Mouse (Mus musculus) splenic B cell, adult 2 months (primary cell): ENCODE data around the gene Sept14.
"Not testable (repeated sequence)": the region's sequence is repeated elsewhere in the genome, so short reads cannot be mapped to it uniquely, and the experiment has no call there.

ENCODE experiments used
- DNase-seq: peaks from one replicate; pipeline ENCODE4 v3.0.0-alpha.2; 2011; ENCODE audit warnings: low read depth, low spot score
- H3K27me3 ChIP-seq: 2 replicates; pipeline ENCODE4 v1.6.1; 2012; ENCODE audit warnings: mild to moderate bottlenecking, low read length, moderate library complexity, mixed read lengths; ENCODE audit not compliant: control insufficient read depth, poor library complexity, insufficient read depth, severe bottlenecking
- H3K36me3 ChIP-seq: 2 replicates; pipeline ENCODE4 v1.6.1; 2012; ENCODE audit warnings: mild to moderate bottlenecking, low read length, moderate library complexity, mixed read lengths; ENCODE audit not compliant: control insufficient read depth, poor library complexity, insufficient read depth, severe bottlenecking

Gene Sept14

DNA sequence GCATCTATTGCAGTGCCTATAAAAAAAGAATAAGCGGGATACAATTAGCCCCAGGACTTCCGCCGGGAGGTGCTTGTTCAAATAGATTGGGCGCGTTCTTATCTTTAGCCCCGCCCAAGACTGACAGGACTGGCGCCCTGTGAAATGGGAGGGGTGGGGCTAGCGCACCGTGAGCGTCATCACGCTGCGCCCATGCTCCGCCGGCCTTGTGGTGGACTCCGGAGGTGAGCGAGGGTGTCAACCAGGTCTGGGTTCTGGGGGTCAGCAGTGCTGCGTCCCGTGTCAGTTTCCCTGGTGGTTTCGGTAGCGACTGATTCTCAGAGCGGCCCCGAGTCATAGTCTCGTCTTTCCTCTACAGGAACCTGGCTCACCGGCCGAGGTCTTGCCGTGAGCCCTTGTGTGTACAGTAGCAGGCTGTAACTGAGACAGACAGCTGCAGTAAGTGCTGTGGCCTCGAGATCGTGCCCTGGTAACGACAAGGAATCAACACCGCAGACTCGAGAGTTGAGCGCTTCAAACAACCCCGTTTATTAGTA, 7.1 kb upstream of the Sept14 start, which contains the start of gene Mrps17:
Mrps17 (plus strand) TSS at position 172 of the 536 bp plus-strand sequence.
- peaks cover 5% of the 10 kb centered on the region; the same call in 1 of the 2 replicates for H3K36me3 ChIP-seq
- peak; percentile 93 for DNase-seq
- no peaks in the 10 kb centered on the region for H3K27me3 ChIP-seq

DNA sequence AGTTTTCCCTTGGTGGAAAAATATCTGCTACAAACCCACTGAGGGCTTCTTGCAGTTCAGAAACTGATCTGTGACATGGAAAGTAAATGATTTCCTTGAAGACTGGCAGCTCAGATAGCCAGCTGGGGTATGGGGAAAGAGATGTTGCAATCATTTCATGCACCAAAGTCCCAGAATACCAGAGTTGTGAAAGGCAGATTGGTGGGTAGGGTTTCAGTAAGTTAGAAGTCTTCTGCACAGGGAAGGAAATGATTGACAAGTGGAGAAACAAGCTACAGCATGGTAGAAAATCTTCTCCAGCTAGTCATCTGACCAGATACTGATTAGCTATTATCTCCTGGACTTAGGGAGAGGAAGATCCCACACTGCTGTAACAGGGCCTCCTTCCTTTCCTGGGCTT, 4.9 kb downstream of the Sept14 start:
- no peak for DNase-seq
- H3K27me3 ChIP-seq, result no peaks in the 10 kb centered on the region

DNA sequence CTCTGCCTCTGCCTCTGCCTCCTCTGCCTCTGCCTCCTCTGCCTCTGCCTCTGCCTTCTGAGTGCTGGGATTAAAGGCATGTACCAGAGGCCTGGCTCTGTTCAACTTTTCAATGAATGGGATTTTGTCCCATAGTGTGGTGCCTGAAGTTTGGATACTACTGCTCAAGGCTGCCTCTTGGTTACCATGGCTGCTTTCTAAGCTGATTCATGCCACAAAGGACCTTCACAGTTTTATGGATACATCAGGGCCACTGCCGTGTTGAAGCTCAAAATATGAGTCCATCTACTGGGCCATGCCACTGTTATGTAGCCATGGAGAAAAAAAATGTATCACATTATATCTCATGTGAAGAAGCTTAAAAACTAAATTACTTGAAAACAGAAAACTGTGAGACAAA, 6.6 kb downstream of the Sept14 start:
- no peak for DNase-seq
- H3K27me3 ChIP-seq, result no peaks in the 10 kb centered on the region
- H3K36me3 ChIP-seq, result no peaks in the 10 kb centered on the region

More for the DNA sequence above, 4.9 kb downstream of the Sept14 start:
- no peaks in the 10 kb centered on the region for H3K36me3 ChIP-seq

- Histone ChIP-seq H3K36me3 (no peaks in the 10 kb centered on the region), H3K27me3 (no peaks in the 10 kb centered on the region)
- DNase-seq, result no peak
Observed at GRCm38 (mm10) chr5:129700506-129700905, 7.8 kb downstream of the Sept14 start.

DNA sequence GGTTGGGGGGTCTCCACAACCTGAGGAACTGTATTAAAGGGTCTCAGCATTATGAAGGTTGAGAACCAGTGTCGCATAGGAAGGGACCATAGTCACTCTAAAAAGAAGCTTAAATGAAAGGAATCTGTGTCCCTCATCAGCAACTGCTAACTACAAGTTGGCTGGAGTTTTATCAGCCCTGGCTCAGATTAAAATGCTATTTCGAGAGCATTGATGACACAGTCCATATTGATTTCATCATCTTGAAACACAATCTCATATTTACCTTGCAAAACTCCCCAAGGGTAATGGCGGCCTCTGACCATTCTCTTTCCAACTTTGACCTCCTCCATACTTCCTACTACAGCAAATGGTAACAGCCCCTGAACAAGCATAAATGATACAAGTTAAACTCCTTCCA, 17.8 kb downstream of the Sept14 start:
- DNase-seq, result no peak
- H3K36me3 ChIP-seq, result no peaks in the 10 kb centered on the region
- H3K27me3 ChIP-seq, result no peaks in the 10 kb centered on the region

DNA sequence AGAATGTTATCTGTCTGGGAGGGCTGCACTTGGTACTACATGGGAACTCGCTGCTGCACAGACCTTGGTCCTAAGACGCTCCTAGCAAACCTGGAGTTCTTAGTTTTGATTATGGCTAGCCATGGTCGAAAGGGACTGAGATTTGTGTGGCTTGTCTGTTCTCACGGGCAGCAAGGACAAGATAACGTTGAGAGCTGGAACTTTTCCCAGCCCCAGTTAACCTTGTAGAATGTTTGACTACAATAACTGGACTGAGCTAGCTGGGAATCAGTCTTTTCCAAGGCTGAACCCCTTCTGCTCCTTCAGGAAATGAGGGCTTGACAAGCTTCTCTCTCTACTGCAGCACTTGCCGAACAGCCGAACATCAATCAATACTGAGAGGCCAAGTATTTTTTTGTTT, 20.7 kb downstream of the Sept14 start:
- no peaks in the 10 kb centered on the region for H3K36me3 ChIP-seq
- H3K27me3 ChIP-seq, result no peaks in the 10 kb centered on the region
- no peak for DNase-seq

GRCm38 (mm10) chr5:129685141-129685540, 23.2 kb downstream of the Sept14 start:
- not testable (repeated sequence) for DNase-seq, H3K36me3 ChIP-seq, H3K27me3 ChIP-seq

DNA sequence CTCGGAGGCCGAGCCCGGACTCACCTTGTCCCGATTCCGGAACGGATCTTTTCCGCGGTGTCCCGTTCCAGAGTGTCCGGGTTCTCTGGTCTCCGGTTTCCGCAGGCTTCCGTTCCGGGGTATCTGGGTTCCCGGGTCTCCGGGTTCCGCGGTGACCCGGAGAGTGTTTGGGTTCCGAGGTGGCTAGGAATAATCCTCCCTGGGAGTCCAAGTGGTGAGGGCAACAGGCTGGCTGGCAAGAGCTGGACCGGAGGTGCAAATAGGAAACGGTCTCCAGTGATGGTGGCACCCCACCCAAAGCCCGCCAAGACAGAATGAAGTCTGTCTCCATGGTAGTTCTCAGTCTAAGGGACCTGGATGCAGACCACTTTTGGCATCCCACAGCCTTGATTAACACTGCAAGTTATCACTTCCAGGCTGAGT, 38.3 kb downstream of the Sept14 start, which contains the start of gene Zfp11:
Zfp11 (minus strand) TSS at position 64 of the 423 bp plus-strand sequence.
- Histone ChIP-seq H3K27me3 (no peaks in the 10 kb centered on the region), H3K36me3 (no peaks in the 10 kb centered on the region)
- peak; percentile 56 for DNase-seq

GRCm38 (mm10) chr5:129669453-129670035, 38.8 kb downstream of the Sept14 start:
- Histone ChIP-seq H3K36me3 (no peaks in the 10 kb centered on the region), H3K27me3 (no peaks in the 10 kb centered on the region)
- no peak for DNase-seq

- Histone ChIP-seq H3K36me3 (no peaks in the 10 kb centered on the region), H3K27me3 (no peaks in the 10 kb centered on the region)
- no peak for DNase-seq
Observed at GRCm38 (mm10) chr5:129667851-129668250, 40.5 kb downstream of the Sept14 start.

- Histone ChIP-seq H3K27me3 (no peaks in the 10 kb centered on the region), H3K36me3 (no peaks in the 10 kb centered on the region)
- DNase-seq, result no peak
Observed at GRCm38 (mm10) chr5:129666271-129666909, 41.9 kb downstream of the Sept14 start.

DNA sequence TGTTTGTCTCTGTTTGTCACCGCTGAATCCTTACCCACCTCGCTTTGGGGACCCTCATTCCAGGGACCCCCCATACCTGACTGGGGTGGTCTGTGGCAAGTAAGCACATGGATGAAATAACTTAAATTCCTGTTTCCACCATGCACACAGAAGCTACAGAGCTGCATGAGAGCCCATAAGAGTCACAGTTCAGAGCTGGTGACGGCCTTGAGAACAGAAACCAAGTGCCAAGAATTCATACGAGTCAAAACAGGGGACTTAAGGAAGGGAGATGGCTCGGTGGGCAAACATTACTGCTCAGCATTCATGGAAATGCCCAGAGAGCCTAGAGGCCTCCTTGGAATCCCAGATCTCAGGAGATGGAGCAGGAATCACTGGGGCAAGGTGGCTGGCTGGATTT, 44.2 kb downstream of the Sept14 start:
- Histone ChIP-seq H3K27me3 (no peaks in the 10 kb centered on the region), H3K36me3 (no peaks in the 10 kb centered on the region)
- DNase-seq, result no peak

GRCm38 (mm10) chr5:129657931-129658330, 50.4 kb downstream of the Sept14 start:
- H3K27me3 ChIP-seq, result no peaks in the 10 kb centered on the region

DNA sequence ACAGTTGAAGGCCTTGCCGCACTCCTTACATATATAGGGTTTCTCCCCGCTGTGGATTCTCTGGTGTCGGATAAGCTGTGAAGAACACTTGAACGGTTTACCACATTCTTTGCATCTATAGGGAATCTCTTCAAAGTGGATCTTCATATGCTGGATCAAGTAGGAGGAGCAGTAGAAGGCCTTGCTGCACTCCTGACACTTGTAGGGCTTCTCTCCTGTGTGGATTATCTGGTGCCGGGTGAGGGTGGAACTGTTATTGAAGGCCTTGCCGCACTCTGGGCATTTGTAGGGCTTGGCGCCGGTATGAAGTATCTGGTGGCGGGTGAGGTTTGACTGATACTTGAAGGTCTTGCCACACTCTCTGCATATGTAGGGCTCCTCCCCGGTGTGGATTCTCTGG, 51.3 kb downstream of the Sept14 start:
- DNase-seq, result no peak
- no peaks in the 10 kb centered on the region for H3K27me3 ChIP-seq
- H3K36me3 ChIP-seq, result no peaks in the 10 kb centered on the region

More at GRCm38 (mm10) chr5:129657931-129658330, 50.4 kb downstream of the Sept14 start:
- H3K36me3 ChIP-seq, result no peaks in the 10 kb centered on the region
- DNase-seq, result no peak

GRCm38 (mm10) chr5:129650858-129651257, 57.5 kb downstream of the Sept14 start:
- H3K27me3 ChIP-seq, result no peaks in the 10 kb centered on the region

More at GRCm38 (mm10) chr5:129650858-129651257, 57.5 kb downstream of the Sept14 start:
- H3K36me3 ChIP-seq, result no peaks in the 10 kb centered on the region
- no peak for DNase-seq
